Mouse (Mus musculus) adrenal gland, adult 18-20 months (tissue): ENCODE data around the gene Olfr1356. TPM values are rescaled to one million over a fixed set of nuclear protein-coding genes. Genes with fewer than 3 reads are reported as not detected.
"Not testable (repeated sequence)": the region's sequence is repeated elsewhere in the genome, so short reads cannot be mapped to it uniquely, and the experiment has no call there.

Experiments
- DNase-seq, 2 experiments: peaks; one replicate each; pipeline ENCODE4 v3.0.0; 2021 to 2022; ENCODE audit warnings: low spot score in 2 of 2
- long read RNA-seq, 2 experiments: library from polyadenylated mRNA; stranded (forward); transcript quantifications; one replicate each; pipeline ENCODE4 v2.0.0; 2021
- total RNA-seq, 2 experiments: library from RNA; stranded (reverse); gene quantifications; 1 replicate in 1 of 2; 2 replicates in 1 of 2; pipeline ENCODE4 v1.2.3; 2021

Olfr1356 gene
- total RNA-seq = not detected
- long read RNA-seq, experiment 1 = 0 reads
- long read RNA-seq, experiment 2 = 0 reads

- DNase-seq = no peak
These were observed at the start of gene Olfr1356 for GRCm38 (mm10) chr10:78852066-78852465. Gene Olfr1356, minus strand, starts transcription at chr10:78852166.

- DNase-seq = no peak
These were observed 23.3 kb upstream of the Olfr1356 start, which contains the start of gene Olfr1355 for GRCm38 (mm10) chr10:78875240-78875639. Gene Olfr1355, plus strand, starts transcription at chr10:78875540.

GRCm38 (mm10) chr10:78840456-78840855 lies 11.5 kb downstream of the Olfr1356 start:
- not testable (repeated sequence) for DNase-seq

- no peak for DNase-seq
These were observed 39.5 kb downstream of the Olfr1356 start for GRCm38 (mm10) chr10:78812358-78813060.

GRCm38 (mm10) chr10:78801449-78801848 lies 50.5 kb downstream of the Olfr1356 start:
- no peak for DNase-seq

Other genes starting within 250 kb of the Olfr1356 start
- gene Olfr1357, start 234.1 kb downstream of the Olfr1356 start, total RNA-seq = not detected
- not detected for gene Casp14, start 133.9 kb downstream of the Olfr1356 start, total RNA-seq
- gene Ccdc105, start 99.1 kb downstream of the Olfr1356 start, total RNA-seq = not detected
- not detected for gene Slc1a6, start 71.7 kb downstream of the Olfr1356 start, total RNA-seq
- gene Olfr1355, start 23.4 kb upstream of the Olfr1356 start, total RNA-seq = not detected
- gene Olfr1354, start 61.0 kb upstream of the Olfr1356 start, total RNA-seq = not detected
- gene Olfr8, start 98.5 kb upstream of the Olfr1356 start, total RNA-seq = not detected
- gene Olfr1353, start 111.1 kb upstream of the Olfr1356 start, total RNA-seq = not detected
- not detected for gene Olfr1352, start 128.9 kb upstream of the Olfr1356 start, total RNA-seq
- not detected for gene Olfr1351, start 160.3 kb upstream of the Olfr1356 start, total RNA-seq
- gene Olfr57, start 176.6 kb upstream of the Olfr1356 start, total RNA-seq = not detected
- 10 to 100 TPM; 12.6 to 14.0 TPM for gene 2610008E11Rik, start 245.4 kb upstream of the Olfr1356 start, total RNA-seq